Mouse (Mus musculus) erythroblast, embryonic 14.5 days (primary cell): ENCODE data around the gene Ing1.

ENCODE experiments used
- GATA1 ChIP-seq: IDR thresholded peaks from 2 replicates; pipeline ENCODE4 v1.6.1; 2012; ENCODE audit warnings: low read length, inconsistent platforms, mixed read lengths
- TAL1 ChIP-seq: IDR thresholded peaks from 3 replicates; pipeline ENCODE4 v1.6.1; 2012; ENCODE audit warnings: low read length, inconsistent platforms, mixed read lengths

- no peak for TF ChIP-seq GATA1
- no peak for TF ChIP-seq TAL1
Measured at GRCm38 (mm10) chr8:11516292-11516691, 39.1 kb upstream of the Ing1 start.
